Mouse (Mus musculus): ENCODE measurements around the gene Rpl27. TPM values are rescaled to one million over a fixed set of nuclear protein-coding genes. Genes with fewer than 3 reads are reported as not detected.
A peak's percentile ranks its signal among the peaks of the same experiment; 100 is the strongest.

Rpl27 gene
- polyA plus RNA-seq, 1 experiment from 2014 or later: 378 TPM

GRCm38 (mm10) chr11:101450394-101450793, 8.3 kb downstream of the Rpl27 start:
- Histone ChIP-seq H3K4me2 (no peak overlapping the region), H3K36me3 (replicated peaks) (peaks cover 7% of the 10 kb centered on the region), H3K9me3 (no peaks in the 10 kb centered on the region), H3K9ac (no peak overlapping the region), H3K27ac (no peak overlapping the region), H3K27me3 (no peaks in the 10 kb centered on the region), H3K4me1 (peaks cover 9% of the 10 kb centered on the region), H3K4me3 (replicated peaks) (no peak overlapping the region)
- 82% methylated on average over 3 of the region's 3 CpGs for WGBS
- no peak for ATAC-seq (ENCODE audit: low FRiP score)

GRCm38 (mm10) chr11:101451536-101451935, 9.4 kb downstream of the Rpl27 start:
- Histone ChIP-seq H3K4me1 (peaks cover 9% of the 10 kb centered on the region), H3K27ac (no peak overlapping the region), H3K9ac (no peak overlapping the region), H3K9me3 (no peaks in the 10 kb centered on the region), H3K36me3 (replicated peaks) (no peaks in the 10 kb centered on the region), H3K27me3 (no peaks in the 10 kb centered on the region), H3K4me3 (replicated peaks) (no peak overlapping the region), H3K4me2 (no peak overlapping the region)
- WGBS: 95% methylated on average over 10 of the region's 10 CpGs
- ATAC-seq (ENCODE audit: low FRiP score): no peak

GRCm38 (mm10) chr11:101452093-101452774, 10.1 kb downstream of the Rpl27 start:
- no peak overlapping the region for H3K9ac ChIP-seq
- H3K36me3 ChIP-seq (replicated peaks): peaks cover 2% of the 10 kb centered on the region; the same call in 1 of the 2 replicates
- no peak overlapping the region for H3K4me2 ChIP-seq
- no peak overlapping the region for H3K4me3 ChIP-seq (replicated peaks)
- WGBS: 73% methylated on average over 10 of the region's 10 CpGs
- no peak overlapping the region for H3K27ac ChIP-seq
- no peak for ATAC-seq (ENCODE audit: low FRiP score)
- peaks cover 9% of the 10 kb centered on the region for H3K4me1 ChIP-seq
- no peaks in the 10 kb centered on the region for H3K9me3 ChIP-seq
- no peaks in the 10 kb centered on the region for H3K27me3 ChIP-seq

GRCm38 (mm10) chr11:101454702-101455101, 12.6 kb downstream of the Rpl27 start:
- Histone ChIP-seq H3K9ac (no peak overlapping the region), H3K9me3 (no peaks in the 10 kb centered on the region), H3K4me3 (replicated peaks) (no peak overlapping the region), H3K4me2 (peak overlapping the region; percentile 6; the same call in 1 of the 2 replicates), H3K27me3 (no peaks in the 10 kb centered on the region), H3K4me1 (peaks cover 9% of the 10 kb centered on the region), H3K36me3 (replicated peaks) (peaks cover 22% of the 10 kb centered on the region), H3K27ac (peak overlapping the region; percentile 21)
- peak; percentile 55; the same call in 1 of the 2 replicates for ATAC-seq (ENCODE audit: low FRiP score)
- WGBS: 23% methylated on average over 6 of the region's 6 CpGs

- H3K27ac ChIP-seq: no peak overlapping the region
- ATAC-seq (ENCODE audit: low FRiP score): no peak
- H3K4me2 ChIP-seq: no peak overlapping the region
- H3K9ac ChIP-seq: no peak overlapping the region
- H3K4me1 ChIP-seq: peaks cover 13% of the 10 kb centered on the region
- H3K36me3 ChIP-seq (replicated peaks): peaks cover 31% of the 10 kb centered on the region
- no peaks in the 10 kb centered on the region for H3K27me3 ChIP-seq
- WGBS: 94% methylated on average over 7 of the region's 7 CpGs
- H3K4me3 ChIP-seq (replicated peaks): no peak overlapping the region
- H3K9me3 ChIP-seq: no peaks in the 10 kb centered on the region
Measured at GRCm38 (mm10) chr11:101455627-101456026, 13.5 kb downstream of the Rpl27 start.

- WGBS: 92% methylated on average over 9 of the region's 9 CpGs
- peaks cover 21% of the 10 kb centered on the region for H3K4me1 ChIP-seq
- H3K36me3 ChIP-seq (replicated peaks): peaks cover 49% of the 10 kb centered on the region
Measured at GRCm38 (mm10) chr11:101457631-101458030, 15.5 kb downstream of the Rpl27 start.

GRCm38 (mm10) chr11:101458217-101458616, 16.1 kb downstream of the Rpl27 start:
- H3K9me3 ChIP-seq: no peaks in the 10 kb centered on the region
- no peak overlapping the region for H3K4me3 ChIP-seq (replicated peaks)
- no peak overlapping the region for H3K27ac ChIP-seq
- H3K4me2 ChIP-seq: no peak overlapping the region
- ATAC-seq (ENCODE audit: low FRiP score): no peak
- WGBS: 87% methylated on average over 12 of the region's 12 CpGs
- no peak overlapping the region for H3K9ac ChIP-seq
- H3K36me3 ChIP-seq (replicated peaks): peaks cover 49% of the 10 kb centered on the region
- H3K27me3 ChIP-seq: no peaks in the 10 kb centered on the region
- H3K4me1 ChIP-seq: peaks cover 27% of the 10 kb centered on the region

More at GRCm38 (mm10) chr11:101457631-101458030, 15.5 kb downstream of the Rpl27 start:
- H3K9ac ChIP-seq: no peak overlapping the region
- no peaks in the 10 kb centered on the region for H3K9me3 ChIP-seq
- H3K4me2 ChIP-seq: no peak overlapping the region
- no peak for ATAC-seq (ENCODE audit: low FRiP score)
- no peak overlapping the region for H3K27ac ChIP-seq
- no peaks in the 10 kb centered on the region for H3K27me3 ChIP-seq
- H3K4me3 ChIP-seq (replicated peaks): no peak overlapping the region

GRCm38 (mm10) chr11:101459716-101460115, 17.6 kb downstream of the Rpl27 start:
- Histone ChIP-seq H3K4me1 (peaks cover 38% of the 10 kb centered on the region), H3K4me3 (replicated peaks) (no peak overlapping the region), H3K9me3 (no peaks in the 10 kb centered on the region), H3K27me3 (peaks cover under 1% of the 10 kb centered on the region; the same call in 1 of the 2 replicates), H3K36me3 (replicated peaks) (peaks cover 49% of the 10 kb centered on the region), H3K4me2 (no peak overlapping the region), H3K9ac (no peak overlapping the region), H3K27ac (no peak overlapping the region)
- no peak for ATAC-seq (ENCODE audit: low FRiP score)
- WGBS: 39% methylated on average over 4 of the region's 6 CpGs

GRCm38 (mm10) chr11:101460321-101460720, 18.2 kb downstream of the Rpl27 start:
- H3K4me1 ChIP-seq: peaks cover 39% of the 10 kb centered on the region
- H3K9ac ChIP-seq: no peak overlapping the region
- no peaks in the 10 kb centered on the region for H3K9me3 ChIP-seq
- no peak overlapping the region for H3K27ac ChIP-seq
- no peak overlapping the region for H3K4me3 ChIP-seq (replicated peaks)
- no peak overlapping the region for H3K4me2 ChIP-seq
- H3K36me3 ChIP-seq (replicated peaks): peaks cover 49% of the 10 kb centered on the region
- no peak for ATAC-seq (ENCODE audit: low FRiP score)
- WGBS: 90% methylated on average over 15 of the region's 15 CpGs
- H3K27me3 ChIP-seq: peaks cover 5% of the 10 kb centered on the region; the same call in 1 of the 2 replicates

- 78% methylated on average over 14 of the region's 14 CpGs for WGBS
- Histone ChIP-seq H3K27ac (peak overlapping the region; percentile 36; the same call in 1 of the 2 replicates), H3K4me1 (peaks cover 48% of the 10 kb centered on the region), H3K27me3 (peaks cover 9% of the 10 kb centered on the region; the same call in 1 of the 2 replicates), H3K4me3 (replicated peaks) (no peak overlapping the region), H3K9ac (peak overlapping the region; percentile 25; the same call in 1 of the 2 replicates), H3K9me3 (no peaks in the 10 kb centered on the region), H3K36me3 (replicated peaks) (peaks cover 48% of the 10 kb centered on the region), H3K4me2 (peak overlapping the region; percentile 88)
- ATAC-seq (ENCODE audit: low FRiP score): 0 out of 2 replicates have a peak, but pooled peaks have one; percentile 1
Measured at GRCm38 (mm10) chr11:101462141-101462540, 20.0 kb downstream of the Rpl27 start.

GRCm38 (mm10) chr11:101462583-101463440, 20.7 kb downstream of the Rpl27 start:
- Histone ChIP-seq H3K27me3 (peaks cover 9% of the 10 kb centered on the region; the same call in 1 of the 2 replicates), H3K4me1 (peaks cover 54% of the 10 kb centered on the region), H3K9ac (peak overlapping the region; percentile 25; the same call in 1 of the 2 replicates), H3K36me3 (replicated peaks) (peaks cover 46% of the 10 kb centered on the region), H3K27ac (peak overlapping the region; percentile 36; the same call in 1 of the 2 replicates), H3K4me3 (replicated peaks) (peak overlapping the region; percentile 83), H3K9me3 (no peaks in the 10 kb centered on the region), H3K4me2 (peak overlapping the region; percentile 88)
- 40% methylated on average over 13 of the region's 13 CpGs for WGBS
- ATAC-seq (ENCODE audit: low FRiP score): peak; percentile 61; the same call in 1 of the 2 replicates

Measured in forebrain, embryonic 12.5 days (tissue).